Mouse (Mus musculus): ENCODE measurements around the gene Tmem131. TPM values are rescaled to one million over a fixed set of nuclear protein-coding genes. Genes with fewer than 3 reads are reported as not detected.

Gene Tmem131
- polyA plus RNA-seq, 1 experiment from 2014 or later = 6.5 TPM

DNA sequence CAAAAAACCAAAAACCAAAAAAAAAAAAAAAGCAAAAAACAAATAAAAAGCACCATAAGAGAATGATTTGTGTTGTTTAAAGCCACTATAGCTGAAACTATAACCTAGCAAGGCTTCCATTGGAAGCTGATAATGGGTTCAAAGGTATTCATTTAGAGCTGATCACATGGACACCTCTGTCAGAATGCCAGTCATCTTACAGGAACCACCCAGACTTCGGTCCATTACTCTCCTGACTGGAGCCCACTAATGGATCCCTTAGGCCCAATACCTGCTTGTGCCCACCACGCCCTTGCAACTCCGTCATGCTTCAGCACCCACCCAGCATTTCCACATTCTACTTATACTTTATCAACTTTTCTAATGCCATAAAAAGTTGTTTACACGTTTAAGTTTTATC, 17.2 kb downstream of the Tmem131 start:
- Histone ChIP-seq H3K4me1 (peaks cover 79% of the 10 kb centered on the region), H3K4me2 (peak overlapping the region; percentile 45), H3K9ac (no peak overlapping the region), H3K27me3 (replicated peaks) (no peaks in the 10 kb centered on the region), H3K36me3 (no peaks in the 10 kb centered on the region), H3K4me3 (no peak overlapping the region), H3K9me3 (no peaks in the 10 kb centered on the region), H3K27ac (replicated peaks) (peak overlapping the region; percentile 48; the same call in 1 of the 2 replicates)
- WGBS = 74% methylated on average over 4 of the region's 4 CpGs
- no peak for ATAC-seq (ENCODE audit: extremely low read depth, insufficient number of reproducible peaks, low FRiP score, low TSS enrichment)

DNA sequence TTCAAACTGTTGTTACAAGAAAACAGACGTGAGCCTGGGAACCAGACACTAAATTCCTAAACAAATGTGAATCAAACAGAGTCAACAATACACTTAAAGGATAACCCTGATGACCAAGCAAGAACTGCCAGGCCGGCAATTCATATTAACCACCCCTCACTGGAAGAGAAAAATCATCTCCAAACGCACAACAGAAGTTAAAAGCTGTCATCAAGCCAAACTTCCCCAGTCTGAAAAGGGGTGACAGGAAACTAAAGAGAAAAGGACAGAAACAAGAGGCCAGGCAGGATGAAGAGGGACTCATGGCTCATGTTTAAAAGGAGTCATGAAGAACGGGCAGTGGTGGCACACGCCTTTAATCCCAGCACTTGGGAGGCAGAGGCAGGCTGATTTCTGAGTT, 17.7 kb downstream of the Tmem131 start:
- no peaks in the 10 kb centered on the region for H3K36me3 ChIP-seq
- H3K4me1 ChIP-seq = peaks cover 84% of the 10 kb centered on the region
- no peak overlapping the region for H3K4me2 ChIP-seq
- no peaks in the 10 kb centered on the region for H3K27me3 ChIP-seq (replicated peaks)
- no peak overlapping the region for H3K27ac ChIP-seq (replicated peaks)
- H3K9me3 ChIP-seq = no peaks in the 10 kb centered on the region
- no peak for ATAC-seq (ENCODE audit: extremely low read depth, insufficient number of reproducible peaks, low FRiP score, low TSS enrichment)
- WGBS = 49% methylated on average over 5 of the region's 5 CpGs
- no peak overlapping the region for H3K9ac ChIP-seq
- no peak overlapping the region for H3K4me3 ChIP-seq

- H3K4me2 ChIP-seq = no peak overlapping the region
- no peaks in the 10 kb centered on the region for H3K9me3 ChIP-seq
- no peak overlapping the region for H3K27ac ChIP-seq (replicated peaks)
- no peak for ATAC-seq (ENCODE audit: extremely low read depth, insufficient number of reproducible peaks, low FRiP score, low TSS enrichment)
- WGBS = 74% methylated on average over 2 of the region's 2 CpGs
- no peak overlapping the region for H3K4me3 ChIP-seq
- no peak overlapping the region for H3K9ac ChIP-seq
- H3K4me1 ChIP-seq = peaks cover 88% of the 10 kb centered on the region
- H3K27me3 ChIP-seq (replicated peaks) = no peaks in the 10 kb centered on the region
- H3K36me3 ChIP-seq = no peaks in the 10 kb centered on the region
Measured at GRCm38 (mm10) chr1:36924853-36925252, 18.6 kb downstream of the Tmem131 start.

GRCm38 (mm10) chr1:36923911-36924310, 19.6 kb downstream of the Tmem131 start:
- H3K4me1 ChIP-seq = peaks cover 88% of the 10 kb centered on the region
- no peaks in the 10 kb centered on the region for H3K27me3 ChIP-seq (replicated peaks)
- no peaks in the 10 kb centered on the region for H3K36me3 ChIP-seq
- H3K9ac ChIP-seq = no peak overlapping the region
- H3K4me3 ChIP-seq = no peak overlapping the region
- ATAC-seq (ENCODE audit: extremely low read depth, insufficient number of reproducible peaks, low FRiP score, low TSS enrichment) = no peak
- H3K27ac ChIP-seq (replicated peaks) = no peak overlapping the region
- H3K9me3 ChIP-seq = no peaks in the 10 kb centered on the region
- no peak overlapping the region for H3K4me2 ChIP-seq

DNA sequence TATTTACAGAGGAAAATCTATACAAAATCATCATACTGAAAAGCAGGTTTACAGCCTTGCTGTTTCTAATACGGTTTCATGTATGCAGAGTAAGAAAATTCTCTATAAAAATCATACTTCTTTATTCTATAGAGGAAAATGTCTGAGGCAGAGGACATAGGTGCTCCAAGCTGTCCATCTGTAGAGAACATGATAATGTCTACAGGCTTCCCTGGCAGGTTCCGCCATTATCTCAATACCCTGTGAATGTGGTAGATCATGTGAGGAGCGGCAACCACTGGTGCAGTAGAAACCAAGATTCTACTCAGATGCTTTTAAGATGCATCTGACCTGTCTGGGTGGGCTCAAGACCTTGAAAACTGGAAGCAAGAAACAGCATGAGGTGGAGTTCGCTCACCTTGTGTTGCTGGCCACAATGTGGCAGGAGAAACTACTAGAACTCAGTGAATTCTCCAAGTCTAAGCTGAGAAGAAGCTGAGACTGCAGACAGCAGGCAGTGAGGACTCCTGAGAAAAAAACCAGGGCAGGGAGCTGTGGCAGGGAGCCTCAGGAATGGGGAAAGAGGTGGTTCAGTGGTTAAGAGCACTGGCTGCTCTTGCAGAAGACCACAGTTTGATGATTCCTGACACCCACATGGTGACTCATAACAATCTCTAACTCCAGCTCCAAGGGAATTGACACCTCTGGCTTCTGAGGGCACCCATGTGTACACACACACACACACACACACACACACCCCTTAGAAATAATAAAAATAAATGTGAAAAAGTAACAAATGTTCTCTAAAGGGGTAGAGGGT, 20.6 kb downstream of the Tmem131 start:
- no peaks in the 10 kb centered on the region for H3K9me3 ChIP-seq
- no peak overlapping the region for H3K27ac ChIP-seq (replicated peaks)
- H3K27me3 ChIP-seq (replicated peaks) = no peaks in the 10 kb centered on the region
- H3K4me3 ChIP-seq = no peak overlapping the region
- peak overlapping the region; percentile 9; the same call in 1 of the 2 replicates for H3K4me2 ChIP-seq
- H3K36me3 ChIP-seq = no peaks in the 10 kb centered on the region
- ATAC-seq (ENCODE audit: extremely low read depth, insufficient number of reproducible peaks, low FRiP score, low TSS enrichment) = no peak
- H3K4me1 ChIP-seq = peaks cover 90% of the 10 kb centered on the region
- 84% methylated on average over 4 of the region's 4 CpGs for WGBS
- no peak overlapping the region for H3K9ac ChIP-seq

DNA sequence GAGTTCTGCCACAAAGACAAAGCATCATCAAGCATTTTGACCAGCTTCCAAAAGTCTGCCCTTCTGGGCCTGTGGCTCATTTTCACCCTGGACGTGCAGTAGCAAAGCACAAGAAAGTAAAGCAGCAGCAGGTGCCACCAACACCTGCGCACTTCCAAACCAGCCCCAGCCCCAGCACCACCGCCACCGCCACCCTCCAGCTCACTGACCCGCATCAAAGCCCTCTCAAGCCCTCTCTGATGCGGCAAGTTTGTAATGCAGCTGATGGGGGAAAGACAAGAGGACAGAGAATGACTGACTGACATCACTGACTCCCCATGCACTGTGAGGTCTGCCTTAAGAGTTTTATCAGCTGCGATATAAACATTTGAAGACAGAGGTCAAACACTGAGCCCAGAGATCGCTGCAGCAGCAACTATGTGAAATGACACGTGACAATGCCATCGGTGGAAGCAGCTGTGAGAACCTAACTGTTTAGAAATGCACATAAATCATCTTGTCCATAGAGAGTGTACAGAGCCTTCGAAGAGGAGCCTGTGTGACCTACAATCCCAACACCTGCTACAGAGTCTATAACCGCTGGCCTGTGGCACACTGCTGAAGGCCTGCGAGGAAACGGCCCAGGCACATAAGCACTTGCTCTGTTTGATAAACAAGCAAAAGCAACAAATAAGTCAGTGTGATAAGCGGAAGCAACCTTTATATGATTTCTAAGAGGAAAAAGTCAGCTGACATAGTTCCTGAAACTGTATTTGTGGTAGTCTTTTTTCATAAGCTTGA, 21.7 kb downstream of the Tmem131 start:
- H3K36me3 ChIP-seq = no peaks in the 10 kb centered on the region
- WGBS = 53% methylated on average over 15 of the region's 15 CpGs
- H3K4me2 ChIP-seq = peak overlapping the region; percentile 22; the same call in 1 of the 2 replicates
- no peak overlapping the region; the same call in 1 of the 2 replicates for H3K9ac ChIP-seq
- H3K27me3 ChIP-seq (replicated peaks) = no peaks in the 10 kb centered on the region
- ATAC-seq (ENCODE audit: extremely low read depth, insufficient number of reproducible peaks, low FRiP score, low TSS enrichment) = no peak
- H3K4me1 ChIP-seq = peaks cover 92% of the 10 kb centered on the region
- H3K4me3 ChIP-seq = no peak overlapping the region
- no peaks in the 10 kb centered on the region for H3K9me3 ChIP-seq
- H3K27ac ChIP-seq (replicated peaks) = peak overlapping the region; percentile 88

DNA sequence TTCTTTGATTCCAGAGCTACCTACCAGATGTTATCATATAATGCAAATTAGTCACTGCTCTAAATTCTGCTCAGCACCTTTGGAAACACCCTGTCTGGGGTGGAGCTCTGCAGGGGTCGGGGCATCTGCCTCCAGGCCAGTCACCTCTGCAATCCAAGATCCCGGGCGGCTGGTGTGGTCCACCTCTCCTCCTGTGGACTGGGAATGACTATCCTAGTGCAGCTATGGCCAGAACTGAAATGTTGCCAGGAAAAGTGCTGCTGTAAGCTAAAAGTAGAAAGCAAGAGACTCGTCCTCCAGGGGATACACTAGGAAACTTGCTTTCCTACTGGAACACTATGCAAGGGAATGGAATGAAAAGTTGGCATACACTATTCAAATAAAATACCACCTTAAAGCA, 22.7 kb downstream of the Tmem131 start:
- WGBS = 17% methylated on average over 4 of the region's 4 CpGs
- H3K9ac ChIP-seq = no peak overlapping the region
- H3K9me3 ChIP-seq = no peaks in the 10 kb centered on the region
- H3K4me3 ChIP-seq = no peak overlapping the region
- peak overlapping the region; percentile 8 for H3K4me2 ChIP-seq
- H3K36me3 ChIP-seq = no peaks in the 10 kb centered on the region
- H3K4me1 ChIP-seq = peaks cover 82% of the 10 kb centered on the region
- peak overlapping the region; percentile 88 for H3K27ac ChIP-seq (replicated peaks)
- ATAC-seq (ENCODE audit: extremely low read depth, insufficient number of reproducible peaks, low FRiP score, low TSS enrichment) = no peak
- no peaks in the 10 kb centered on the region for H3K27me3 ChIP-seq (replicated peaks)

DNA sequence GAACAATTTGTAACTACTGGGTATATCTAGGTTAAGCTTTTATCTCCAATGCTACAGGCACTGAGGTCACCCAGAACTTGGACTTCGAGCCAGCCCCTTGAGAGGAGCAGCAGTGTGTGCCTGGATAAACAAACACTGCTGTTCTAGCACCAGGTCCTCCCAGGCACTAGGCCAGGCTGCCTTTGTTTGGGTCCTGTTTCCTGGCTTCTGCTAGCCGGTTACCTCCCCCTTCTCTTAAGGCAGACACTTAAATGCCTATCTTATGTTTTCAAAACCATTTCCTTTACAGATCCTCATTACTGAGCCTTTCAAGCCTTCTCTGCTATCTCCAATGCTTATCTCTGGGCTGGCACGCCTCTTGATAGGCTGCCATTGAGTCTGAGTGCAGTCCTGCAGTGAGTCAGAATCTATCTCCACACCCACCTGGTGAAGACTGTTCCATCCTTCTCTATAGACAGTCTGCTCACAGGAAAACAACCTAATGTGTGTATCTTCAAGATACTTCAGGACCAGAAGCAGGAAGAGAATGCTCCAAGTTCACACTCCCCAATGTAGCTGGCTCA, 23.2 kb downstream of the Tmem131 start:
- ATAC-seq (ENCODE audit: extremely low read depth, insufficient number of reproducible peaks, low FRiP score, low TSS enrichment) = peak; percentile 70
- H3K27me3 ChIP-seq (replicated peaks) = no peaks in the 10 kb centered on the region
- H3K36me3 ChIP-seq = no peaks in the 10 kb centered on the region
- no peak overlapping the region for H3K9ac ChIP-seq
- peak overlapping the region; percentile 88 for H3K27ac ChIP-seq (replicated peaks)
- 3% methylated on average over 3 of the region's 3 CpGs for WGBS
- peaks cover 84% of the 10 kb centered on the region for H3K4me1 ChIP-seq
- H3K9me3 ChIP-seq = no peaks in the 10 kb centered on the region
- H3K4me2 ChIP-seq = peak overlapping the region; percentile 8
- no peak overlapping the region for H3K4me3 ChIP-seq

DNA sequence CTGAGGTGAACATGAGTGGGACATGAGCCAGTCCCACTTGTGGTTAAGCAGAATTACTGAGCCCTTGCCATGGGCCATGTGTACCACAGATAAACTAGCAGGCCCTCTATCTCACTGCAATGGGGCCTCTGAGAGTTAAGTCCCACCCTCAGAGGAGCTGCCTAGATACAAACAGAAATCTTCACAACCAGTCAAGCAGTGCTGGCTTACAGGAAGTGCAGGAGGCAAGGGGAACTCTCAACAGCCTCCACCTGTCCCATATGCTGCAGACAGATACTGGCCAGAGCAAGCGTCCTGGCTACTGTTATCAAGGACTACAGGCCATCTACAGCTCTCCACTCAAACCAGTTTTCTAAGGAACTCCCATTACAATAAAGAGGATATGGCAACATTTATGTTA, 23.7 kb downstream of the Tmem131 start:
- Histone ChIP-seq H3K36me3 (no peaks in the 10 kb centered on the region), H3K4me2 (peak overlapping the region; percentile 8), H3K27ac (replicated peaks) (peak overlapping the region; percentile 88), H3K27me3 (replicated peaks) (no peaks in the 10 kb centered on the region), H3K9ac (no peak overlapping the region), H3K4me1 (peaks cover 85% of the 10 kb centered on the region), H3K9me3 (no peaks in the 10 kb centered on the region), H3K4me3 (no peak overlapping the region)
- peak; percentile 59 for ATAC-seq (ENCODE audit: extremely low read depth, insufficient number of reproducible peaks, low FRiP score, low TSS enrichment)
- WGBS = 0% methylated on average over 1 of the region's 1 CpGs

DNA sequence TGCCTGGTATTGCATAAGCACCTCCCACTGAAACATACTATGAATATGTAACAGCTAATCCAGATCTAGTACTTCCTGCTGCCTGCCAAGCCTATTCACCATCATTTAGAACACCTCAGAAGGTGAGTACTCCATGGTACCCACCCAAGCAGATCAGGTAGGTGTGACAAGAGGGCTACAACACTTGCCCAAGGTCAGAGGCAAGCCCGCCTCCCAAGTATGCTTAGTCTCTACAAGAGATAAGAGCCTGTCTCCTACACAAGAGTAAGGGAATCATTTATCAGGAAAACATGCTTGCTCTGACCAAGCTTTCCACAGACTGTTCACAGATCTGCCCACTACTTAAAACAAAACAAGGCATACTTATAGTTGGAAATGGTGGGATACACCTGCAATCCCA, 26.0 kb downstream of the Tmem131 start:
- Histone ChIP-seq H3K4me1 (peaks cover 79% of the 10 kb centered on the region), H3K4me2 (no peak overlapping the region; the same call in 1 of the 2 replicates), H3K9me3 (no peaks in the 10 kb centered on the region), H3K9ac (no peak overlapping the region), H3K27me3 (replicated peaks) (no peaks in the 10 kb centered on the region), H3K27ac (replicated peaks) (no peak overlapping the region), H3K4me3 (no peak overlapping the region), H3K36me3 (no peaks in the 10 kb centered on the region)
- WGBS = 34% methylated on average over 1 of the region's 1 CpGs
- no peak for ATAC-seq (ENCODE audit: extremely low read depth, insufficient number of reproducible peaks, low FRiP score, low TSS enrichment)

- ATAC-seq (ENCODE audit: extremely low read depth, insufficient number of reproducible peaks, low FRiP score, low TSS enrichment) = no peak
- Histone ChIP-seq H3K27me3 (replicated peaks) (no peaks in the 10 kb centered on the region), H3K9ac (no peak overlapping the region), H3K36me3 (no peaks in the 10 kb centered on the region), H3K4me3 (no peak overlapping the region), H3K4me1 (peaks cover 59% of the 10 kb centered on the region), H3K9me3 (no peaks in the 10 kb centered on the region), H3K4me2 (no peak overlapping the region), H3K27ac (replicated peaks) (no peak overlapping the region)
- WGBS = 89% methylated on average over 5 of the region's 5 CpGs
Measured at GRCm38 (mm10) chr1:36915200-36915580, 28.3 kb downstream of the Tmem131 start.
